ENCODE assay signal across 10 mouse cellular contexts in the genomic region with DNA sequence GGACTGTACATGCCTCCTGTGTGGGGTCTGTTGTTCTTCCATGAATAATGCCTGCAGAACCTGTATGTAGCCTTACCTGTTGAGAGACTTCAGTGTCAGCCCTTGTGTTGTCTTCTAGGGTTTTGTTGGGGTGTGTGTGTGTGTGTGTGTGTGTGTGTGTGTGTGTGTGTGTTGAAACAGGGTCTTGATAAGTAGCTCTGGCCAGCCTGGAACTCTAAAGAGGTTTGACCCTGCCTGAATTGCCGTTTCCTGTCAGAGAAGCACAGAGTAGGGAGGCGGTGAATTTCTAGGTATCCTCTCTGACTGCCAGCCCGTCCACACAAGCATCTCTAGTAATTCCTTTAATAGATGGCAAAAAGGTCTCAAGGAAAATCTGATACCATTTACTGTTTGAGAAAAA. TPM values are rescaled to one million over a fixed set of nuclear protein-coding genes. Genes with fewer than 3 reads are reported as not detected.
DNase-seq lines count a peak whose midpoint lies in the region; ATAC-seq and TF ChIP-seq lines count a peak whose summit lies in the region.
"Had no signal": no experiment of that assay in that cellular context is flagged by ENCODE, and none has a peak within 500 bp of the region (broad histone marks: within the 10 kb centered on the region; RNA-seq: fewer than 3 reads in every experiment).

No protein-coding gene starts in this region.

- no peak overlapping the region for H3K9ac ChIP-seq in hindbrain, embryonic 16.5 days (ENCODE audit: low read depth, low read length)
- H3K9ac ChIP-seq in CH12.LX (ENCODE audit: insufficient read depth, low read depth): 0 out of 2 replicates have a peak overlapping the region, but pooled peaks have one; percentile 23
- H3K9ac ChIP-seq in limb, embryonic 15.5 days: no peak overlapping the region

- H3K4me3 ChIP-seq in hindbrain, embryonic 10.5 days: peak overlapping the region; percentile 99; the same call in 1 of the 2 replicates
- H3K4me3 ChIP-seq in hindbrain, embryonic 16.5 days (ENCODE audit: low read length): no peak overlapping the region
- H3K4me3 ChIP-seq in CH12.LX (replicated peaks in 1 of 3; ENCODE audit: low read depth in 2 of 3, low read length in 2 of 3, poor library complexity in 1 of 3): no peak overlapping the region
- H3K4me3 ChIP-seq in embryonic facial prominence, embryonic 10.5 days: peak overlapping the region; percentile 94
- H3K4me3 ChIP-seq in limb, embryonic 15.5 days: no peak overlapping the region; the same call in 1 of the 2 replicates

- H3K4me2 ChIP-seq in hindbrain, embryonic 16.5 days (ENCODE audit: low read length): no peak overlapping the region
- 0 out of 2 replicates have a peak overlapping the region, but pooled peaks have one; percentile 85 for H3K4me2 ChIP-seq in CH12.LX (ENCODE audit: insufficient read depth, low read depth, poor library complexity, severe bottlenecking)
- peak overlapping the region; percentile 50; the same call in 1 of the 2 replicates for H3K4me2 ChIP-seq in limb, embryonic 15.5 days

- H3K9me3 ChIP-seq in hindbrain, embryonic 10.5 days: peaks cover 4% of the 10 kb centered on the region
- no peaks in the 10 kb centered on the region for H3K9me3 ChIP-seq in hindbrain, embryonic 16.5 days (ENCODE audit: control insufficient read depth, low read length)
- H3K9me3 ChIP-seq in CH12.LX (replicated peaks; ENCODE audit: low read length): peaks cover under 1% of the 10 kb centered on the region
- peaks cover 3% of the 10 kb centered on the region; the same call in 1 of the 2 replicates for H3K9me3 ChIP-seq in embryonic facial prominence, embryonic 10.5 days
- no peaks in the 10 kb centered on the region for H3K9me3 ChIP-seq in limb, embryonic 15.5 days

- TF ChIP-seq POLR2A in CH12.LX (IDR thresholded peaks at IDR 0.05; ENCODE audit: low read depth, low read length): no peak

- no peak for TF ChIP-seq CTCF in CH12.LX (conservative IDR thresholded peaks at IDR 0.05 in 1 of 2, IDR thresholded peaks at IDR 0.05 in 1 of 2; ENCODE audit: low read depth in 2 of 2, low read length in 2 of 2)

- in situ Hi-C loops in CH12.LX (cut with MboI; ENCODE audit: low pct_ligation_motif_present, low pct_unique_long_range_greater_than_20kb, low sequenced_read_pairs): no loop called here

- dilution Hi-C loops in CH12.LX (cut with MboI; ENCODE audit: extremely low pct_ligation_motif_present, extremely low pct_unique_long_range_greater_than_20kb, low sequenced_read_pairs): no loop called here

- ATAC-seq in hindbrain, embryonic 16.5 days: no peak
- ATAC-seq in limb, embryonic 15.5 days (ENCODE audit: insufficient number of reproducible peaks, low FRiP score, low TSS enrichment, low read depth): no peak
- ATAC-seq in megakaryocyte progenitor cell, adult 5-6 weeks (replicated peaks; ENCODE audit: poor library complexity): no peak

- WGBS in hindbrain, embryonic 10.5 days: 81% methylated on average over 3 of the region's 3 CpGs
- WGBS in hindbrain, embryonic 16.5 days: 84% methylated on average over 3 of the region's 3 CpGs
- WGBS in embryonic facial prominence, embryonic 10.5 days: 76% methylated on average over 3 of the region's 3 CpGs
- 79% methylated on average over 3 of the region's 3 CpGs for WGBS in limb, embryonic 15.5 days

- TF ChIP-seq EP300 in CH12.LX (IDR thresholded peaks at IDR 0.05; ENCODE audit: low read length): no peak

- no peak for DNase-seq in hindbrain, embryonic 10.5 days (ENCODE audit: low spot score)
- DNase-seq in CH12.LX (ENCODE audit: extremely low read depth): no peak
- no peak for DNase-seq in embryonic facial prominence, embryonic 10.5 days (ENCODE audit: low spot score)
- no peak for DNase-seq in urinary bladder, adult 2 months (ENCODE audit: low spot score)
- DNase-seq: adrenal gland, postnatal 14 days; cerebellum, postnatal 10 days; spleen, adult 18-20 months had no signal

- no peak for TF ChIP-seq RAD21 in CH12.LX (IDR thresholded peaks at IDR 0.05; ENCODE audit: low read depth, low read length)

- H3K36me3 ChIP-seq in hindbrain, embryonic 10.5 days: peaks cover 41% of the 10 kb centered on the region
- peaks cover 18% of the 10 kb centered on the region for H3K36me3 ChIP-seq in hindbrain, embryonic 16.5 days (ENCODE audit: control insufficient read depth, insufficient read depth, low read length)
- peaks cover 17 to 34% of the 10 kb centered on the region in 2 experiments for H3K36me3 ChIP-seq in CH12.LX (replicated peaks in 1 of 2; ENCODE audit: control insufficient read depth in 1 of 2, insufficient read depth in 1 of 2, low read length in 1 of 2)
- peaks cover 35% of the 10 kb centered on the region for H3K36me3 ChIP-seq in embryonic facial prominence, embryonic 10.5 days (replicated peaks)
- H3K36me3 ChIP-seq in limb, embryonic 15.5 days: peaks cover 27% of the 10 kb centered on the region

- no peak overlapping the region for H3K27ac ChIP-seq in hindbrain, embryonic 10.5 days
- no peak overlapping the region for H3K27ac ChIP-seq in hindbrain, embryonic 16.5 days (ENCODE audit: low read depth, low read length)
- H3K27ac ChIP-seq in CH12.LX (ENCODE audit: insufficient read depth, low read depth): no peak overlapping the region
- no peak overlapping the region for H3K27ac ChIP-seq in embryonic facial prominence, embryonic 10.5 days (replicated peaks)
- no peak overlapping the region for H3K27ac ChIP-seq in limb, embryonic 15.5 days

- H3K79me2 ChIP-seq in CH12.LX (replicated peaks; ENCODE audit: control insufficient read depth, extremely low read depth, insufficient read depth, poor library complexity, severe bottlenecking): peaks cover 45% of the 10 kb centered on the region

- H3K4me1 ChIP-seq in hindbrain, embryonic 10.5 days (replicated peaks): peaks cover 25% of the 10 kb centered on the region
- peaks cover 13% of the 10 kb centered on the region for H3K4me1 ChIP-seq in hindbrain, embryonic 16.5 days (ENCODE audit: control insufficient read depth, insufficient read depth, low read depth, low read length)
- peaks cover 17 to 34% of the 10 kb centered on the region in 2 experiments for H3K4me1 ChIP-seq in CH12.LX (ENCODE audit: control insufficient read depth in 1 of 2, insufficient read depth in 2 of 2)
- H3K4me1 ChIP-seq in embryonic facial prominence, embryonic 10.5 days: peaks cover 23% of the 10 kb centered on the region
- H3K4me1 ChIP-seq in limb, embryonic 15.5 days: peaks cover 21% of the 10 kb centered on the region

- no peaks in the 10 kb centered on the region for H3K27me3 ChIP-seq in hindbrain, embryonic 10.5 days (ENCODE audit: insufficient read depth, poor library complexity, severe bottlenecking)
- no peaks in the 10 kb centered on the region for H3K27me3 ChIP-seq in hindbrain, embryonic 16.5 days (replicated peaks; ENCODE audit: control insufficient read depth, insufficient read depth, low read length)
- no peaks in the 10 kb centered on the region for H3K27me3 ChIP-seq in CH12.LX (replicated peaks)
- H3K27me3 ChIP-seq in embryonic facial prominence, embryonic 10.5 days (replicated peaks; ENCODE audit: low read depth, poor library complexity, severe bottlenecking): no peaks in the 10 kb centered on the region
- no peaks in the 10 kb centered on the region for H3K27me3 ChIP-seq in limb, embryonic 15.5 days

TF ChIP-seq in CH12.LX, 34 proteins besides CTCF, POLR2A, EP300 and RAD21:
- TF ChIP-seq MAX (IDR thresholded peaks at IDR 0.05; ENCODE audit: low read length) (no peak), NELFE (IDR thresholded peaks at IDR 0.05; ENCODE audit: low read depth, low read length) (no peak), USF2 (conservative IDR thresholded peaks at IDR 0.05; ENCODE audit: low read depth, low read length) (no peak), IRF4 (IDR thresholded peaks at IDR 0.05; ENCODE audit: low read depth, low read length) (no peak), E2F4 (IDR thresholded peaks at IDR 0.05; ENCODE audit: insufficient replicate concordance, low read depth, low read length) (no peak), POLR2AphosphoS2 (IDR thresholded peaks at IDR 0.05; ENCODE audit: low read depth, low read length) (no peak), CHD2 (IDR thresholded peaks at IDR 0.05; ENCODE audit: low read length) (no peak), MXI1 (IDR thresholded peaks at IDR 0.05; ENCODE audit: low read depth, low read length) (no peak)

RNA-seq across cellular contexts. Expression of a gene that starts 4.1 kb away (rescaled TPM):
- polyA plus RNA-seq in hindbrain, embryonic 10.5 days (2016; fragmentation: Nextera tagmentation; extraction: Ambion mirVana): 31.0 and 31.3 TPM in 2 replicates
- polyA plus RNA-seq in hindbrain, embryonic 16.5 days (2015; fragmentation: Nextera tagmentation; extraction: Ambion mirVana): 31.3 and 36.3 TPM in 2 replicates
- 25.0 and 30.9 TPM in 2 replicates for total RNA-seq in CH12.LX (2012; rRNA removed)
- 33.1 and 33.8 TPM in 2 replicates for total RNA-seq in CH12.LX (2014; rRNA removed)
- polyA plus RNA-seq in CH12.LX (2012; ENCODE audit: insufficient read length, low read depth): 47.8 and 65.3 TPM in 2 replicates
- polyA plus RNA-seq in embryonic facial prominence, embryonic 10.5 days (2016; fragmentation: Nextera tagmentation; extraction: Ambion mirVana): 31.1 and 32.6 TPM in 2 replicates
- polyA plus RNA-seq in limb, embryonic 15.5 days (2015; fragmentation: Nextera tagmentation; extraction: Ambion mirVana): 38.0 and 39.9 TPM in 2 replicates
- 30.3 and 31.5 TPM in 2 replicates for total RNA-seq in megakaryocyte progenitor cell, adult 5-6 weeks (2015)
- 41.7 and 52.5 TPM in 2 replicates for total RNA-seq in megakaryocyte progenitor cell, adult 5-6 weeks (2017)
- polyA plus RNA-seq in urinary bladder, adult 2 months (2012; rRNA removed): 41.4 and 47.0 TPM in 2 replicates

RNA-seq across cellular contexts. Expression of a gene that starts 8.9 kb away (rescaled TPM):
- polyA plus RNA-seq in hindbrain, embryonic 10.5 days (2016; fragmentation: Nextera tagmentation; extraction: Ambion mirVana): 18.9 and 19.5 TPM in 2 replicates
- polyA plus RNA-seq in hindbrain, embryonic 16.5 days (2015; fragmentation: Nextera tagmentation; extraction: Ambion mirVana): 25.2 and 25.5 TPM in 2 replicates
- total RNA-seq in CH12.LX (2012; rRNA removed) (67.1 and 67.4 TPM in 2 replicates), CH12.LX (2014; rRNA removed) (45.6 and 48.5 TPM in 2 replicates)
- polyA plus RNA-seq in CH12.LX (2012; ENCODE audit: insufficient read length, low read depth): 45.7 and 46.4 TPM in 2 replicates
- 17.9 and 18.6 TPM in 2 replicates for polyA plus RNA-seq in embryonic facial prominence, embryonic 10.5 days (2016; fragmentation: Nextera tagmentation; extraction: Ambion mirVana)
- 25.9 and 29.7 TPM in 2 replicates for polyA plus RNA-seq in limb, embryonic 15.5 days (2015; fragmentation: Nextera tagmentation; extraction: Ambion mirVana)
- 27.6 and 32.8 TPM in 2 replicates for total RNA-seq in megakaryocyte progenitor cell, adult 5-6 weeks (2015)
- 39.6 and 41.2 TPM in 2 replicates for total RNA-seq in megakaryocyte progenitor cell, adult 5-6 weeks (2017)
- 38.5 and 42.4 TPM in 2 replicates for polyA plus RNA-seq in urinary bladder, adult 2 months (2012; rRNA removed)

Comparison
In these comparisons a context has a peak if more than half of its experiments do, and no peak if none do; other contexts are left out.
1. H3K4me3 ChIP-seq: peak in hindbrain, embryonic 10.5 days (single experiment) and embryonic facial prominence, embryonic 10.5 days (single experiment); none in hindbrain, embryonic 16.5 days (single experiment), CH12.LX (0 of 3) and limb, embryonic 15.5 days (single experiment).